Mouse (Mus musculus): ENCODE data around the gene Gm45234.

DNA sequence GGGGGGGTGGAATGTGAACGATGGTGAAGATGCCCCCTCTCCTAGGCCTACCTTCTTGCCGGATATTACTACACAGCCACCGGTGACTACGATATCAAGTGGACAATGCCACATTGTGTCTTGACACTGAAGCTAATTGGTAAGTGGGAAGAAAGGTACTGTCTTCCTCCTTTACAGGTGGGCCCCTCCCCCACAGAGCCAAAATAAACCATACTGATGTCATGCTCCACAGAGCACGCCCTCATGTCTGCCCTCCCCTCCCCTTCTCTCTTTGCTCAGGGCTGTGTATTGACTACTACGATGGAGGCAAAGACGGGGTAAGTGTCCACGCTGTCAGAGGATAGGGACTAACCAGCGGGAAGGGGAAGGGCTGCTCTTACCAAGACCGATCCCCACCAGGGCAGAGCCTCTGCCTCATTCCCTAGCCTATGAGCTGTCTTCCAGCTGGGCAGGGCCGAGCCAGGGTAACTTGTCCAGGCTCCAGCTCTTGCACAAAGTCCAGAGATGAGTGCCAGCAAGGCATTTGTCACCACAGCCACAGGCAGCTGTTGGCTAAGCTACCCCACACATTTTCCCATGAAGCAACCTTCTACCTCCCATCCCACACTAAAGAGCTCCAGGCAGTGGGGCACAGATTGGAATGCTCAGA lies 55.7 kb downstream of the Gm45234 start:
- TF ChIP-seq CTCF (conservative IDR thresholded peaks at IDR 0.05; ENCODE audit: insufficient read depth, insufficient read length, low read depth, low read length), result no peak
- no peak for TF ChIP-seq POLR2A (IDR thresholded peaks at IDR 0.05; ENCODE audit: low read depth, low read length)

Measured in kidney, adult 2 months (tissue).